Comparison of ENCODE assay signal across 16 mouse cellular contexts in the genomic region with DNA sequence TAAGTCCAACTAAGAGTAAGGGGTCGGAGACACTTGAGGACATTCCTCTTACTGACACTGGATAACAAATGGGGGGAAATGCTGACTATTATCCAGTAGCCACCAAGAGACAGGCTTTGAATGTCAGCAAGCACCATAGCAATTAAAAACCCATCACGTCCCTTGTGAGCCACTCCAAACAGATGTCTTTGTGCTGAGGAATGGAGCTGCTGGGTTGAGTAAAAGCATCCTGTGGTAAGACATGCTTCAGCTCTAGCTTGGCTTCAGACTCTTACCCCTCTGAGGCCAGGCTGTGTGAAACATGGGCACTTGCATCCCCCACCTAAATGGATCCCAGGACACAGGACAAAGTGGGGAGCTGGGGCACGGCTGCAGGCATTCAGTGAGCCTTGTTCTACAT.
DNase-seq lines count a peak whose midpoint lies in the region; ATAC-seq and TF ChIP-seq lines count a peak whose summit lies in the region.
"Had no signal": no experiment of that assay in that cellular context is flagged by ENCODE, and none has a peak within 500 bp of the region (broad histone marks: within the 10 kb centered on the region; RNA-seq: fewer than 3 reads in every experiment).

No protein-coding gene starts in this region.

- H3K36me3 ChIP-seq in forebrain, embryonic 16.5 days (ENCODE audit: control insufficient read depth, insufficient read depth), result no peaks in the 10 kb centered on the region
- H3K36me3 ChIP-seq in forebrain, embryonic 13.5 days (ENCODE audit: poor library complexity, severe bottlenecking), result no peaks in the 10 kb centered on the region
- no peaks in the 10 kb centered on the region for H3K36me3 ChIP-seq in midbrain, embryonic 13.5 days
- H3K36me3 ChIP-seq in midbrain, embryonic 10.5 days, result no peaks in the 10 kb centered on the region
- H3K36me3 ChIP-seq in hindbrain, embryonic 16.5 days (ENCODE audit: control insufficient read depth, insufficient read depth, low read length), result no peaks in the 10 kb centered on the region
- H3K36me3 ChIP-seq: embryonic facial prominence, embryonic 13.5 days; limb, embryonic 10.5 days; liver, embryonic 12.5 days had no signal

- 59% methylated on average over 3 of the region's 3 CpGs for WGBS in forebrain, embryonic 16.5 days
- 68% methylated on average over 3 of the region's 3 CpGs for WGBS in forebrain, embryonic 13.5 days
- 66% methylated on average over 3 of the region's 3 CpGs for WGBS in midbrain, embryonic 13.5 days
- WGBS in midbrain, embryonic 10.5 days, result 79% methylated on average over 3 of the region's 3 CpGs
- WGBS in hindbrain, embryonic 16.5 days, result 38% methylated on average over 3 of the region's 3 CpGs
- 82% methylated on average over 3 of the region's 3 CpGs for WGBS in olfactory bulb, adult 2 months

- no peaks in the 10 kb centered on the region for H3K27me3 ChIP-seq in forebrain, embryonic 16.5 days (replicated peaks; ENCODE audit: control insufficient read depth, insufficient read depth, low read length)
- H3K27me3 ChIP-seq in forebrain, embryonic 13.5 days, result no peaks in the 10 kb centered on the region
- H3K27me3 ChIP-seq in midbrain, embryonic 13.5 days, result 0 out of 2 replicates have a peak, but pooled peaks cover 4% of the 10 kb centered on the region
- no peaks in the 10 kb centered on the region for H3K27me3 ChIP-seq in midbrain, embryonic 10.5 days (ENCODE audit: low read depth, poor library complexity, severe bottlenecking)
- H3K27me3 ChIP-seq in hindbrain, embryonic 16.5 days (replicated peaks; ENCODE audit: control insufficient read depth, insufficient read depth, low read length), result no peaks in the 10 kb centered on the region
- H3K27me3 ChIP-seq: embryonic facial prominence, embryonic 13.5 days; liver, embryonic 12.5 days; Patski had no signal

- H3K9ac ChIP-seq in forebrain, embryonic 16.5 days (replicated peaks; ENCODE audit: low read depth, low read length), result no peak overlapping the region
- H3K9ac ChIP-seq in forebrain, embryonic 13.5 days, result no peak overlapping the region
- H3K9ac ChIP-seq in midbrain, embryonic 13.5 days (replicated peaks), result no peak overlapping the region
- no peak overlapping the region for H3K9ac ChIP-seq in hindbrain, embryonic 16.5 days (ENCODE audit: low read depth, low read length)
- H3K9ac ChIP-seq: embryonic facial prominence, embryonic 13.5 days; liver, embryonic 12.5 days had no signal

- no peak for TF ChIP-seq CTCF in olfactory bulb, adult 2 months (IDR thresholded peaks at IDR 0.05; ENCODE audit: insufficient read depth, low read depth, low read length)

- DNase-seq in midbrain, embryonic 10.5 days (ENCODE audit: low spot score), result no peak
- DNase-seq in layer of hippocampus, adult 9-11 months, result no peak
- DNase-seq: B cell, adult 2 months; gastrocnemius, postnatal 10 days; heart, postnatal 10 days; thymus, postnatal 36 days had no signal

- TF ChIP-seq POLR2A in olfactory bulb, adult 2 months (IDR thresholded peaks at IDR 0.05; ENCODE audit: insufficient read depth, low read depth, low read length), result no peak

- peaks cover 13% of the 10 kb centered on the region for H3K4me1 ChIP-seq in forebrain, embryonic 16.5 days (replicated peaks; ENCODE audit: control insufficient read depth, insufficient read depth, low read length)
- H3K4me1 ChIP-seq in forebrain, embryonic 13.5 days, result peaks cover 18% of the 10 kb centered on the region
- peaks cover 14% of the 10 kb centered on the region for H3K4me1 ChIP-seq in midbrain, embryonic 13.5 days (replicated peaks)
- H3K4me1 ChIP-seq in midbrain, embryonic 10.5 days, result peaks cover 12% of the 10 kb centered on the region
- H3K4me1 ChIP-seq in hindbrain, embryonic 16.5 days (ENCODE audit: control insufficient read depth, insufficient read depth, low read depth, low read length), result peaks cover 20% of the 10 kb centered on the region
- H3K4me1 ChIP-seq in olfactory bulb, adult 2 months (ENCODE audit: control insufficient read depth, insufficient read depth, low read length), result peaks cover 18% of the 10 kb centered on the region
- H3K4me1 ChIP-seq: limb, embryonic 10.5 days; liver, embryonic 12.5 days had no signal

- peak overlapping the region; percentile 8 for H3K27ac ChIP-seq in forebrain, embryonic 16.5 days (ENCODE audit: low read length)
- H3K27ac ChIP-seq in forebrain, embryonic 13.5 days, result no peak overlapping the region
- peak overlapping the region; percentile 51; the same call in 1 of the 2 replicates for H3K27ac ChIP-seq in midbrain, embryonic 13.5 days
- H3K27ac ChIP-seq in midbrain, embryonic 10.5 days (replicated peaks), result no peak overlapping the region
- H3K27ac ChIP-seq in hindbrain, embryonic 16.5 days (ENCODE audit: low read depth, low read length), result peak overlapping the region; percentile 49
- peak overlapping the region; percentile 45 for H3K27ac ChIP-seq in olfactory bulb, adult 2 months (ENCODE audit: insufficient read depth, low read depth, low read length)
- H3K27ac ChIP-seq: embryonic facial prominence, embryonic 13.5 days; limb, embryonic 10.5 days; liver, embryonic 12.5 days had no signal

- H3K9me3 ChIP-seq in forebrain, embryonic 16.5 days (ENCODE audit: control insufficient read depth, low read length), result no peaks in the 10 kb centered on the region
- no peaks in the 10 kb centered on the region for H3K9me3 ChIP-seq in forebrain, embryonic 13.5 days (replicated peaks)
- H3K9me3 ChIP-seq in midbrain, embryonic 13.5 days, result no peaks in the 10 kb centered on the region
- no peaks in the 10 kb centered on the region for H3K9me3 ChIP-seq in midbrain, embryonic 10.5 days (replicated peaks)
- H3K9me3 ChIP-seq in hindbrain, embryonic 16.5 days (ENCODE audit: control insufficient read depth, low read length), result no peaks in the 10 kb centered on the region
- H3K9me3 ChIP-seq: embryonic facial prominence, embryonic 13.5 days; limb, embryonic 10.5 days; liver, embryonic 12.5 days had no signal

- no peak overlapping the region for H3K4me3 ChIP-seq in forebrain, embryonic 16.5 days (replicated peaks; ENCODE audit: low read length)
- no peak overlapping the region for H3K4me3 ChIP-seq in forebrain, embryonic 13.5 days
- H3K4me3 ChIP-seq in midbrain, embryonic 13.5 days (replicated peaks), result no peak overlapping the region
- no peak overlapping the region for H3K4me3 ChIP-seq in midbrain, embryonic 10.5 days
- no peak overlapping the region for H3K4me3 ChIP-seq in hindbrain, embryonic 16.5 days (ENCODE audit: low read length)
- H3K4me3 ChIP-seq in olfactory bulb, adult 2 months (ENCODE audit: insufficient read depth, low read depth, low read length), result no peak overlapping the region
- H3K4me3 ChIP-seq: embryonic facial prominence, embryonic 13.5 days; limb, embryonic 10.5 days; liver, embryonic 12.5 days had no signal

- H3K4me2 ChIP-seq in forebrain, embryonic 16.5 days (ENCODE audit: low read length), result no peak overlapping the region
- no peak overlapping the region for H3K4me2 ChIP-seq in forebrain, embryonic 13.5 days
- no peak overlapping the region for H3K4me2 ChIP-seq in midbrain, embryonic 13.5 days (replicated peaks)
- no peak overlapping the region for H3K4me2 ChIP-seq in hindbrain, embryonic 16.5 days (ENCODE audit: low read length)
- H3K4me2 ChIP-seq: embryonic facial prominence, embryonic 13.5 days; liver, embryonic 12.5 days had no signal

- ATAC-seq in forebrain, embryonic 16.5 days, result 0 out of 2 replicates have a peak, but pooled peaks have one; percentile 9
- ATAC-seq in forebrain, embryonic 13.5 days, result no peak
- ATAC-seq in midbrain, embryonic 13.5 days, result no peak
- peak; percentile 35; the same call in 1 of the 2 replicates for ATAC-seq in hindbrain, embryonic 16.5 days
- ATAC-seq: intestine, embryonic 16.5 days; liver, embryonic 12.5 days; Patski had no signal

Comparison
In these comparisons a context has a peak if more than half of its experiments do, and no peak if none do; other contexts are left out.
1. ATAC-seq: peak in forebrain, embryonic 16.5 days (single experiment) and hindbrain, embryonic 16.5 days (single experiment); none in forebrain, embryonic 13.5 days (single experiment) and midbrain, embryonic 13.5 days (single experiment).
2. H3K27ac ChIP-seq: peak in forebrain, embryonic 16.5 days (single experiment), midbrain, embryonic 13.5 days (single experiment), hindbrain, embryonic 16.5 days (single experiment) and olfactory bulb, adult 2 months (single experiment); none in forebrain, embryonic 13.5 days (single experiment) and midbrain, embryonic 10.5 days (single experiment).